Mouse (Mus musculus): ENCODE measurements around the gene Nudt17. TPM values are rescaled to one million over a fixed set of nuclear protein-coding genes. Genes with fewer than 3 reads are reported as not detected.
A peak's percentile ranks its signal among the peaks of the same experiment; 100 is the strongest.
"Not testable (repeated sequence)": the region's sequence is repeated elsewhere in the genome, so short reads cannot be mapped to it uniquely, and the experiment has no call there.

Nudt17 gene
- polyA plus RNA-seq, 1 experiment from 2014 or later = 24.7 TPM

- peaks cover 36% of the 10 kb centered on the region for H3K36me3 ChIP-seq
- 53% methylated on average over 7 of the region's 7 CpGs for WGBS
Observed at GRCm38 (mm10) chr3:96700376-96700775, 8.0 kb downstream of the Nudt17 start.

GRCm38 (mm10) chr3:96698993-96699690 is 9.2 kb downstream of the Nudt17 start:
- Histone ChIP-seq H3K4me2 (no peak overlapping the region), H3K27ac (replicated peaks) (no peak overlapping the region), H3K9ac (replicated peaks) (no peak overlapping the region), H3K36me3 (peaks cover 28% of the 10 kb centered on the region), H3K4me1 (peaks cover 18% of the 10 kb centered on the region), H3K9me3 (replicated peaks) (no peaks in the 10 kb centered on the region), H3K27me3 (replicated peaks) (no peaks in the 10 kb centered on the region), H3K4me3 (replicated peaks) (no peak overlapping the region)
- WGBS = 45% methylated on average over 19 of the region's 19 CpGs
- no peak for ATAC-seq (ENCODE audit: low FRiP score)

More at GRCm38 (mm10) chr3:96700376-96700775, 8.0 kb downstream of the Nudt17 start:
- Histone ChIP-seq H3K4me2 (no peak overlapping the region), H3K4me3 (replicated peaks) (no peak overlapping the region), H3K9ac (replicated peaks) (no peak overlapping the region), H3K27ac (replicated peaks) (no peak overlapping the region), H3K9me3 (replicated peaks) (no peaks in the 10 kb centered on the region), H3K4me1 (peaks cover 18% of the 10 kb centered on the region), H3K27me3 (replicated peaks) (no peaks in the 10 kb centered on the region)
- ATAC-seq (ENCODE audit: low FRiP score) = no peak

GRCm38 (mm10) chr3:96696766-96697732 is 11.3 kb downstream of the Nudt17 start:
- Histone ChIP-seq H3K4me3 (replicated peaks) (peak overlapping the region; percentile 78), H3K4me2 (peak overlapping the region; percentile 70), H3K4me1 (peaks cover 18% of the 10 kb centered on the region), H3K36me3 (peaks cover 12% of the 10 kb centered on the region), H3K9me3 (replicated peaks) (no peaks in the 10 kb centered on the region), H3K27me3 (replicated peaks) (no peaks in the 10 kb centered on the region), H3K9ac (replicated peaks) (peak overlapping the region; percentile 71), H3K27ac (replicated peaks) (peak overlapping the region; percentile 90)
- peak; percentile 94 for ATAC-seq (ENCODE audit: low FRiP score)
- under 1% methylated on average over 74 of the region's 85 CpGs for WGBS

GRCm38 (mm10) chr3:96696198-96696765 is 12.1 kb downstream of the Nudt17 start, which contains the start of gene Pias3:
Gene Pias3, plus strand, starts transcription at chr3:96696384.
- peaks cover 18% of the 10 kb centered on the region for H3K4me1 ChIP-seq
- peak within 1 kb of the TSS; percentile 78 for H3K4me3 ChIP-seq (replicated peaks)
- H3K27me3 ChIP-seq (replicated peaks) = no peaks in the 10 kb centered on the region
- peak within 1 kb of the TSS; percentile 70 for H3K4me2 ChIP-seq
- no peaks in the 10 kb centered on the region for H3K9me3 ChIP-seq (replicated peaks)
- H3K36me3 ChIP-seq = peaks cover 5% of the 10 kb centered on the region; the same call in 1 of the 2 replicates
- ATAC-seq (ENCODE audit: low FRiP score) = peak; percentile 51
- WGBS = 0% methylated on average over 35 of the region's 35 CpGs
- H3K9ac ChIP-seq (replicated peaks) = peak within 1 kb of the TSS; percentile 71
- peak within 1 kb of the TSS; percentile 90 for H3K27ac ChIP-seq (replicated peaks)

GRCm38 (mm10) chr3:96693579-96693978 is 14.8 kb downstream of the Nudt17 start:
- H3K9me3 ChIP-seq (replicated peaks) = no peaks in the 10 kb centered on the region
- H3K4me1 ChIP-seq = peaks cover 18% of the 10 kb centered on the region
- 97% methylated on average over 1 of the region's 1 CpGs for WGBS
- H3K27me3 ChIP-seq (replicated peaks) = no peaks in the 10 kb centered on the region
- H3K9ac ChIP-seq (replicated peaks) = no peak overlapping the region
- no peak overlapping the region for H3K4me2 ChIP-seq
- H3K36me3 ChIP-seq = no peaks in the 10 kb centered on the region
- H3K27ac ChIP-seq (replicated peaks) = no peak overlapping the region
- no peak overlapping the region for H3K4me3 ChIP-seq (replicated peaks)
- no peak for ATAC-seq (ENCODE audit: low FRiP score)

- H3K9me3 ChIP-seq (replicated peaks) = no peaks in the 10 kb centered on the region
- no peak overlapping the region for H3K9ac ChIP-seq (replicated peaks)
- no peak overlapping the region for H3K27ac ChIP-seq (replicated peaks)
- ATAC-seq (ENCODE audit: low FRiP score) = no peak
- H3K4me1 ChIP-seq = peaks cover 9% of the 10 kb centered on the region
- no peak overlapping the region for H3K4me3 ChIP-seq (replicated peaks)
- no peaks in the 10 kb centered on the region for H3K36me3 ChIP-seq
- H3K27me3 ChIP-seq (replicated peaks) = no peaks in the 10 kb centered on the region
- H3K4me2 ChIP-seq = no peak overlapping the region
- 23% methylated on average over 3 of the region's 3 CpGs for WGBS
Observed at GRCm38 (mm10) chr3:96692506-96692905, 15.9 kb downstream of the Nudt17 start.

- no peaks in the 10 kb centered on the region for H3K27me3 ChIP-seq (replicated peaks)
- no peak overlapping the region for H3K4me2 ChIP-seq
- no peak overlapping the region for H3K27ac ChIP-seq (replicated peaks)
- no peak for ATAC-seq (ENCODE audit: low FRiP score)
- no peak overlapping the region for H3K4me3 ChIP-seq (replicated peaks)
- peaks cover 1% of the 10 kb centered on the region for H3K4me1 ChIP-seq
- 58% methylated on average over 3 of the region's 3 CpGs for WGBS
- H3K9ac ChIP-seq (replicated peaks) = no peak overlapping the region
- H3K36me3 ChIP-seq = no peaks in the 10 kb centered on the region
- H3K9me3 ChIP-seq (replicated peaks) = no peaks in the 10 kb centered on the region
Observed at GRCm38 (mm10) chr3:96690298-96690697, 18.1 kb downstream of the Nudt17 start.

- ATAC-seq (ENCODE audit: low FRiP score) = no peak
- 92% methylated on average over 11 of the region's 11 CpGs for WGBS
- H3K4me1 ChIP-seq = peaks cover 9% of the 10 kb centered on the region
Observed at GRCm38 (mm10) chr3:96688854-96689253, 19.5 kb downstream of the Nudt17 start.

GRCm38 (mm10) chr3:96686057-96686456 is 22.3 kb downstream of the Nudt17 start:
- H3K36me3 ChIP-seq; ATAC-seq (ENCODE audit: low FRiP score); H3K9me3 ChIP-seq (replicated peaks); H3K27ac ChIP-seq (replicated peaks); H3K4me3 ChIP-seq (replicated peaks); H3K4me2 ChIP-seq; H3K9ac ChIP-seq (replicated peaks); H3K4me1 ChIP-seq: not testable (repeated sequence)
- WGBS = 94% methylated on average over 5 of the region's 5 CpGs
- peaks cover 14% of the 10 kb centered on the region for H3K27me3 ChIP-seq (replicated peaks)

More at GRCm38 (mm10) chr3:96688854-96689253, 19.5 kb downstream of the Nudt17 start:
- Histone ChIP-seq H3K36me3 (no peaks in the 10 kb centered on the region), H3K4me2 (no peak overlapping the region), H3K27me3 (replicated peaks) (peaks cover 8% of the 10 kb centered on the region), H3K9me3 (replicated peaks) (no peaks in the 10 kb centered on the region), H3K4me3 (replicated peaks) (no peak overlapping the region), H3K9ac (replicated peaks) (no peak overlapping the region), H3K27ac (replicated peaks) (no peak overlapping the region)

GRCm38 (mm10) chr3:96684822-96685156 is 23.6 kb downstream of the Nudt17 start:
- H3K9me3 ChIP-seq (replicated peaks) = no peaks in the 10 kb centered on the region
- H3K4me3 ChIP-seq (replicated peaks) = peak overlapping the region; percentile 20
- ATAC-seq (ENCODE audit: low FRiP score) = no peak
- peak overlapping the region; percentile 53 for H3K4me2 ChIP-seq
- WGBS = 25% methylated on average over 28 of the region's 28 CpGs
- no peak overlapping the region for H3K27ac ChIP-seq (replicated peaks)
- peaks cover 9% of the 10 kb centered on the region for H3K4me1 ChIP-seq
- H3K9ac ChIP-seq (replicated peaks) = peak overlapping the region; percentile 23; the same call in 1 of the 2 replicates
- H3K27me3 ChIP-seq (replicated peaks) = peaks cover 21% of the 10 kb centered on the region
- no peaks in the 10 kb centered on the region for H3K36me3 ChIP-seq

GRCm38 (mm10) chr3:96684151-96684821 is 24.1 kb downstream of the Nudt17 start:
- no peak overlapping the region for H3K27ac ChIP-seq (replicated peaks)
- peak overlapping the region; percentile 53 for H3K4me2 ChIP-seq
- peak overlapping the region; percentile 20; the same call in 1 of the 2 replicates for H3K4me3 ChIP-seq (replicated peaks)
- no peaks in the 10 kb centered on the region for H3K9me3 ChIP-seq (replicated peaks)
- H3K4me1 ChIP-seq = peaks cover 9% of the 10 kb centered on the region
- ATAC-seq (ENCODE audit: low FRiP score) = no peak
- 60% methylated on average over 17 of the region's 17 CpGs for WGBS
- no peak overlapping the region for H3K9ac ChIP-seq (replicated peaks)
- H3K36me3 ChIP-seq = no peaks in the 10 kb centered on the region
- peaks cover 21% of the 10 kb centered on the region for H3K27me3 ChIP-seq (replicated peaks)
